Mouse (Mus musculus) C2C12 (cell line): ENCODE data around the gene Olfr1357.

Source experiments
- CEBPB ChIP-seq: IDR thresholded peaks from one replicate; pipeline ENCODE4 v1.6.1; 2011; ENCODE audit warnings: low read depth, mild to moderate bottlenecking, control low read depth, moderate library complexity
- CTCF ChIP-seq: IDR thresholded peaks from one replicate; pipeline ENCODE4 v1.5.1; 2011; ENCODE audit not compliant: control insufficient read depth, insufficient read depth, insufficient read length
- MAX ChIP-seq: IDR thresholded peaks from one replicate; pipeline ENCODE4 v1.6.1; 2011; ENCODE audit warnings: mild to moderate bottlenecking, control low read depth
- MYOD1 ChIP-seq: IDR thresholded peaks from one replicate; pipeline ENCODE4 v1.6.1; 2011; ENCODE audit warnings: low read depth; ENCODE audit not compliant: control insufficient read depth, insufficient read length
- MYOG ChIP-seq: IDR thresholded peaks from one replicate; pipeline ENCODE4 v1.6.1; 2011; ENCODE audit not compliant: control insufficient read depth, insufficient read length; ENCODE audit errors: extremely low read depth
- USF1 ChIP-seq: IDR thresholded peaks from one replicate; pipeline ENCODE4 v1.6.1; 2011; ENCODE audit warnings: low read depth, mild to moderate bottlenecking, control low read depth, moderate library complexity

DNA sequence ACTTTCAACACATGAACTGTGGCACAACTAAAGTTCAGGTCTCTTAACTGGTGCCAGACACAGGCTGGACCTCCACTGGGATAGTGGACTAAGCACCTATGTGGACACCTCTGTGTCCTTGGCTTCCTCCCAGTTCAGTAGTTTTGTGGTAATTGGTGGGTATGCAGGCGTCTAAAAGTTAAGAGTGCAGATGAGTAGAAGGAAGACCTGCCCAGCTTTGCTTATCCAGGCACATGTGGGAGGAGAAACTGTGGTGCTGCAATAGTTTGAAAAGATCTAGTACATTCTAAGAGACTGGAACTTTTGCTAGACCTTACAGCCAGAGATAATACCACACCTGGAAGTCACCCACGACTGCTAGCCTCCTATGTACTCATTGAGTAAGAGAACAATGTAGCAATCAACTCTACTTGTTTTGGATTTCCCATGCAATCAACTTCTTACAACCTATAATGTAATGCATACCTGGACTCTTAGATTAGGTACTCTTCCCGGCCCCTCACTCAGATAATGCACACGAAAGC lies 25.0 kb downstream of the Olfr1357 start:
- TF ChIP-seq CTCF: no peak
- TF ChIP-seq MYOD1: no peak
- no peak for TF ChIP-seq CEBPB
- no peak for TF ChIP-seq USF1
- TF ChIP-seq MAX: no peak
- no peak for TF ChIP-seq MYOG
